Mouse (Mus musculus) effector memory CD4-positive, alpha-beta T cell, adult 7 months (primary cell): Measurements from ENCODE around the gene Ruvbl2. TPM values are rescaled to one million over a fixed set of nuclear protein-coding genes. Genes with fewer than 3 reads are reported as not detected.

Experiments used
- polyA plus RNA-seq: library from polyadenylated mRNA; unstranded; fragments of 100-300 nt; shearing (Covaris generic); gene quantifications from one replicate; pipeline ENCODE4 v1.2.1, GENCODE M21; 2017

Gene Ruvbl2
- 32.3 TPM for polyA plus RNA-seq

DNA sequence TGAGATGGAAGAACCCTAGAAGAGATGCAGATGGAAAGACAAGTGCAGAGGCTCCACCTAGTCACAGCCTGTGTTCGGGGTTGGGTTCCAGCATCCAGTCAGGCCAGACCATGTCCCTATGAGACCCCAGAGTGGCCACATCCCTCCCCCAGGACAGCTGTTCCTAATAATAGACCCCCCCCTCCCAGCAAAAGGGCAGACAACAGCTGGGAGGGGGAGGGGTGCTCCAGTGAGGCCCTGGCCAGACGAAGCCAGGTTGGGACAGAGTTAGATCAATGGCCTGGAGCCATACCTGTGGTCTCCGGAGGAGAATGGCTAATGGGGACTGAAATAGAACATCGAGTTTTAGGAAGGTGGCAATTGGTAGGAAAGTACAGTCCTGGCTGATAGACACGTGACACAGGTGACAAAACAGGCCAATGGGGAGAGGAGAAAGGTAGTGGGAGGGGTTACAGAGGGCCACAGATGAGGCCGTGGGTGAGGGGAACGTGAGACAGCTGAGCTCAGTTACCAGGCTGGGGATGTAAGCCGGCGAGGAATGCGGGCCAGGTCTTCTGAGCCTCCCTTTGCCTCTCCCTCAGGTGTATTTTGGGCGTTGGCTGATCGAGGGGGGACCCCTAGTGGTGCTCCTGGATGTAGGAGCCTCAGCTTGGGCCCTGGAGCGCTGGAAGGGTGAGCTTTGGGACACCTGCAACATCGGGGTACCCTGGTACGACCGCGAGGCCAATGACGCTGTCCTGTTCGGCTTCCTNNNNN, at the start of gene Ruvbl2:
Gene Ruvbl2, minus strand, starts transcription at position 576 of the 756 bp plus-strand sequence.

DNA sequence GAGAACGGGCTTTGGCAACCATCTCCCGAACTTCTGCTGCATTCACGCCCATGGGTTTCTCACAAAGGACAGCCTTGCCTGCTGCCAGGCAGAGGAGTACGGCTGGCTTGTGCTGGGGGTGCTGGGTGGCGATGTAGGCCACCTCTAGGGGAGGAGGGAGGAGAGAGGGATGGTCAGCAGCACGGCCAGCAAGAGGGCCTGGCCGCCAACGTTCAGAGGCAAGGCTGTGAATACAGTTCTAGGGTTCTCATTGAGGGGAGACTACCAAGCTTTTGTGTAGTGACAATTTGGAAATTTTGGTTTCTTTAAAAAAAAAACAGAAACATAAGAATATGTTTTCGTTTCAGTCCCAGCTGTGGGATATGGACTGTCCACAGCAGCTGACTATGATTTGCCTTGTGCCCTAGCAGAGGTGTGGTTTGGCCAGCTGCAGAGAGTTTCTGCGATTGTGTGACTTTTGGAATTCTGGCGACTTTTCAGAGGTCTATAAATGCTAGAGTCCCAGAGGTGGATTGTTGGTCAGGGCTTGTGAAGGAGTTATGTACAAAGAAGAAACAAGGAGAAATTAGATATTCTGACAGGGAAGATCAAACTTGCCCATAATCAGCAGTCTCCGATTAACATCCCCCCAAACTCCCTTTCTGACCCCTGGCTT, 49.0 kb upstream of the Ruvbl2 start, which contains the start of gene Gm45808:
Gene Gm45808, minus strand, starts transcription at position 51 of the 655 bp plus-strand sequence.

DNA sequence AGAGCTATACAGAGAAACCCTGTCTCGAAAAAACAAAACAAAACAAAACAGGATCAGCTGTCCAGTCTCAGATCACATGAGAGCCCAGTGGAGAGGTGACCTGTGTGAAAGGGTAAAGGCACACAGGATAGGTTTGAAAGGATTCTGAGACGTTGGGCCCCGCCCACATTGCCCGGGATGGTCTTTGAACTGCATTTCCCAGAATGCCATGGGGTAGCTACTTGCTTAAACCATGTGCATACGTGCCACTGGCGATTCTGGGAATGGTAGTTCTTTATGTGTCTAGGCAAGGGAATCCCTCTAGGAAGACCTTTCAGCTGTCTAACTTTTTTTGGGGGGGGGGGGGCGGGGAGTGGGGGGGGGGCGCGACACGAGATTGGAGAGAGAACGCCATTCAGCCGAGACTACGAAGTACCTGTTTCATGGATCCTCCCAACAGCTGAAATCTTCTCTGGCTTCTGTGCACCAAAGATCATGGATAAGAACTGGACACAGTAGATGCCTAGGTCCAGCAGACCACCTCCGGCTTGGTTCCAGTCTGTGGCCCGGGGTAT, 43.6 kb upstream of the Ruvbl2 start, which contains the start of gene Tulp2:
Gene Tulp2, plus strand, starts transcription at position 504 of the 554 bp plus-strand sequence.

DNA sequence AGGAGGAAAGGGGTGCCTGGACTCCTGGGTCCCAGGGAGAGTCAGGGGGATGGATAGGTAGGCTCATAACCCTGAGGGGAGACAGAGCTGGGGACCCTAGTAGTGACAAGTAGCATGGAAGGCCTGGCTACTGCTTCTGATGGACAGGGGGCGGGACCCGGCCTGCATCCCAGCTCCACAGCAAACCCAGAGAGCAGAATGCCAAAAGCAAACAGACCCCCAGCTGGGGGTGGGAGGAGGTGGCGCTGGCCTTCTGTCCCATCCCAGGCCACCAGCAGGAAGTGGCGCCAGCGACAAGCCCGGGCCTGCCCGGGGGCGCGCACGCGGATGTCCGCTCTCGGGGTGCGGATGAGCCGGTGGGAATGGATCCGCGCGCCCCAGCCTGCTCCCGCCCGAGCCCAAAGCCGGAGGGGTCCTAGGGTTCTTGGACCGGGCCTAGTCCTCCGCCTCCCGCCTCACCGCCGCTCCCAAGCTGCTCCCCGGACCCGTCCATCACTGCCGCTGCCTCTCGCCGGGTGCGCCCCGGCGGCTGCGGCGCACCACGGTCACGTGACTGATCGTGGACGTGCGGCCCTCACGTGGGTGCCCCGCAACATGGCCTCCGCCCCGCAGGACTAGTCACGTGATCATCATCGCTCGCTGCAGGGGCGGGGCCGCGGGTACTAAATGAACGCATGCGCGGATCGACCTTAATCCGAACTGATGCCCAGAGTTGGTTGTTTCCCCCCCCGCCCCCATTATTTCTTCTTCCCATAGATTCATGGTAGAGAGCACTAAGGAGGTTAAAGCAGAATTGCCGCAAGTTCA, 28.6 kb upstream of the Ruvbl2 start, which contains the start of gene Bax:
Gene Bax, minus strand, starts transcription at position 616 of the 807 bp plus-strand sequence.

DNA sequence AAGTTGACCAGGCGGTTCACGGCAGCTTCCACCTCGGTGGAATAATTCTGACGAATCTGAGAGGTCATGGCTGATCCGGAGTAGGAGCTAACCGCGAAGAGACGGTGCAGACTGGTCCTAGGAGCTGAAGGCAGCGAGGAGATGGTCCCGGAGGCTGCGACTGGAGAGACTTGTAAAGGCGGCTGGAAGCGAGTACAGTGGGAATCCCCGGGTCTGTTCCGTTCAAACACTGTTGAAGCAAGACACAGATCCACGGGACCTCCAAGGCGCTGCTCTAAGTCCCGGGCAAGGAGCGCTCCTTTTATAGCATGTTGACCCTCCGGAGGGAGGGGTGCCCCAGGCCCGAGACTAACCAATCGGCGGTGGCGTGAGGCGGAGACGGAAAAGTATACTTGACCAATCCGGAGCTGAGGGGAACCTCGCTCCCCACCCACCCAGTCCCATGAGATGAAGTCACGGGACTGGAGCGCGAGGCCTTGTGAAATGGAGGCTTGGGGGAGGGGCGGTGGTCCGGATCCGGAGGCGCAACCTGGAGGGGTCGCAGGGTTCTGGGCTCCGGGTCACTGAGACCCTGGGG, 21.8 kb upstream of the Ruvbl2 start, which contains the start of gene Ftl1:
Gene Ftl1, minus strand, starts transcription at position 321 of the 577 bp plus-strand sequence.

DNA sequence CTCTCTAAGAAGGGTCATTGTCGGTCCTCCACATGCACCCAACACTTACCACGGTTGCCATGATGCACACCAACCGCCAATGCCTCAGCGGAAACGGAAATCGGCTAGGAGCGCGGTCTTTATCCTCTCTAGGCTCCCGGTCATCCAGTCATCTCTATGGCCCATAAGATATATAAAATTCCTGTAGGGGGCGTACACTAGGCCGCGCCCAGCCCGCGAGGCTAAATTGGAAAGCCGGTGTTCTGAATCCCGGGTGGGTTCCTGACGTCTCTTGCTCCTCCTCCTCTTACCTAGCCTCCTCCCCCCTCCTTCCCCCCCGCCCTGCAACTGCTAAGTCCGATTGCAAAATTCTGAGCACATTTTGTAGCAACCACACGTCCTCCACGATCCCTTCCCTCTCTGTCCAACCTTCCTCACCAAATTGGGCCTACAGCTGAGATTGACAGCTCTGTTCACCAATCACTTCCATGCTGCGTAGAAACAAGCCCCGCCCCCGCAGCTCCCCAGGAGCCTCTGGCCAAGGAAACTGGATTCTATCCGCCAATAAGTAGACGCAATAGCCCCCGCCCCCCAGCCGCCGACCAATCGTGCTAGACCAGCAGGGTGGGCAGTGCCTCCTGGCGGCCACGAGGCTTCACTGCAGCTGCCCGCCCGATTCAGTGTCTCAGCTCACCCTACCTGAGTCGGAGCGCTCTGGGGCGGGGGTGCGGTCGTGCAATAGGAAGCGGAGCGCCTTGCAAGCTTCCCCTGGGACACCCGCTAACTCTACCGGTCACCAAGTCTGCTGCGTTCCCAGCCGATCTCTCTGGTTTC, 3.5 kb downstream of the Ruvbl2 start, which contains the start of gene Gys1:
Gene Gys1, plus strand, starts transcription at position 642 of the 813 bp plus-strand sequence.

DNA sequence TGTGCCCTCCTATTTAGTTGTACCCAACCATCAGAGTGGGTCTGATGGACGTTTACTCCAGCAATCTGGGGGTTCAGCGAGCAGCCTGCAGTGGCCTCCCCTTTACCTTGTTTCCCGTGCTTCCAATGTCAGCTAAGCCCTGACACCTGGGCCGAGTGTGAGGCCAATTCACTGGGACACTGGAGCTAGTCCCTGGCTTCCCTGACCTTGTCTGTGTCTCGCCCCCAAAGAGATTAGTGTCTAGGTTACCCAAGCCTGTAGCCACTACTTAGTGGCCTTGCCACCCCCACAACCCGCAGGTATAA, 17.3 kb downstream of the Ruvbl2 start, which contains the start of gene Lhb:
Gene Lhb, plus strand, starts transcription at position 206 of the 305 bp plus-strand sequence.

DNA sequence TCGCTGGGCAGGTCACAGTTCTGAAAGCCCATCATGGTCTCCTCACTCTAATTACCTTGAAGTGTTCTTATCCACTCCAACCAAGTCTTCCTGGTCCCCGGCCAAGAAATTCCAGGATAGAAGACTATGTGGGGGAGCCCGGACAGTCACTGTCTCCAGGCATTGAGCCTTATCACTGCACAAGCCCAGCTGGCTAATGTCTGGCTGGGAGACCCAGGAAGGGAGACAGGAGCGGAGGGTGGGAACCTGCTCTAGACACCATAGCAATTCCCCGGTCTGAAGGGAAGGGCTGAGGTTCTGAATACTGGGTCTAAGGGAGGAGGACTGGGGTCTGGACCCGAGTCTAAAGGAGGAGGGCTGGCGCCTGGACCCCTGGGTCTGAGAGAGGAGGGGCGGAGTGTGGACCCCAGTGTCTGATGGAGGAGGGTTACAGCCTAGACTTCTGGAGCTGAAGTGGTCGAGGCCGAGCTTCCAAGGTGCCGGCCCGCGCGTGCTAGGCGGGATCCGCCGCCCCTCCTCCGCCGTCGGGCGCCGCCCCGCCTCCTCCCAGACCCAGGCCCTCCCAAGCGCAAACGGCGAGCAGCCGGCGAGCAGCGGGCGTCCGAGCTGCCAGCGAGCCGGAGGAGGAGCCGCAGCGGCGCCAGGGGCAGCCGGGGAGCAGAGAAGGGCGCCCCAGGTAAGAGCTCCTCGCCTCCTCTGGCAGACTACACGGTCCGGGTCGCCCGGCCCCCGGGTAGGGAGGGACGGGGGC, 24.6 kb downstream of the Ruvbl2 start, which contains the start of gene Ntf5:
Gene Ntf5, plus strand, starts transcription at position 583 of the 751 bp plus-strand sequence.

DNA sequence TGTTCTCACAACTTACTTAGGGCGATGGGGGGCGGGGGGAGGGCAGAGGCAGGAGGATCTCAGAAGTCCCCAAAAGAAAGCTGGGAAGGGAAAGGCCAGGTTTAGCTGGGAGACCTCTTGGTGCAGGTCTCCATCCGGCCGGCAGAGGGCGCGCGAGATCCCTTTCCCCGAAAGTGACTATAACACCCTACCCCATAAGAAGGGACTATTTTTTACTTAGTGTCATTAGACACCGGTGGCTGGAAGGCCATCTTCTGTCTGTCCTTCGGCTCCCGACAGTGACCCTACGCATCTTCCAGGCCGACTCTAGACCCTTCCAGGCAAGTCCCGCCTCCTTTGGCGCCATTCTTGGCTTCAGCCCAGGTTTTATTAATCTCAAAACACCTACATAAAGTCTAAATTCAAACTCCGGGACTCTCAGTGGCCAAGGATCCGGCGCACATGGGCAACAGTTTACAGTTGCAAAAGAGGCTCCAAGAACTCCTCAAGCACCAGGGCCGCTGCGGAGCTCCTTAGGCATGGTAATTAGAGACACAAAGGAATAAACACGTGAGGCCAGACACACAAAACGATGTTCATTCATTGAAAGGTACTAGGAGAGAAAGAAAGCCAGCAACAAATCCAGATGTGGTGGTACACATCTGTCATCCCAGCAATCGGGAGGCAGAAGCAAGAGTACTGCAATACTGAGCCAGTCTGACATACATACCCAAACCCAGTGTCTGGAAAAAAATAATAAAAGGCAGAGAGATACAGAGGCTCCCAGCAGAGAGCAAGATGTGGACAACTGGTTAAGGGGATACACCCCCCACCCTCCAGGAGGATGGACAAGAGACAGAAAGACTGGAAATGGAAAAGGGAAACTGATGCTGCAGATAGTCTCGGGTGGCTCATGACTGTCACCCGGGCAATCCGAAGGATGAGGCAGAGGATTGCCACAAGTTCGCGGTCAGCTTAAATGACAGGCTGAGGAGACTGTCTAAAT, 32.5 kb downstream of the Ruvbl2 start, which contains the start of gene Kcna7:
Gene Kcna7, plus strand, starts transcription at position 563 of the 985 bp plus-strand sequence.

DNA sequence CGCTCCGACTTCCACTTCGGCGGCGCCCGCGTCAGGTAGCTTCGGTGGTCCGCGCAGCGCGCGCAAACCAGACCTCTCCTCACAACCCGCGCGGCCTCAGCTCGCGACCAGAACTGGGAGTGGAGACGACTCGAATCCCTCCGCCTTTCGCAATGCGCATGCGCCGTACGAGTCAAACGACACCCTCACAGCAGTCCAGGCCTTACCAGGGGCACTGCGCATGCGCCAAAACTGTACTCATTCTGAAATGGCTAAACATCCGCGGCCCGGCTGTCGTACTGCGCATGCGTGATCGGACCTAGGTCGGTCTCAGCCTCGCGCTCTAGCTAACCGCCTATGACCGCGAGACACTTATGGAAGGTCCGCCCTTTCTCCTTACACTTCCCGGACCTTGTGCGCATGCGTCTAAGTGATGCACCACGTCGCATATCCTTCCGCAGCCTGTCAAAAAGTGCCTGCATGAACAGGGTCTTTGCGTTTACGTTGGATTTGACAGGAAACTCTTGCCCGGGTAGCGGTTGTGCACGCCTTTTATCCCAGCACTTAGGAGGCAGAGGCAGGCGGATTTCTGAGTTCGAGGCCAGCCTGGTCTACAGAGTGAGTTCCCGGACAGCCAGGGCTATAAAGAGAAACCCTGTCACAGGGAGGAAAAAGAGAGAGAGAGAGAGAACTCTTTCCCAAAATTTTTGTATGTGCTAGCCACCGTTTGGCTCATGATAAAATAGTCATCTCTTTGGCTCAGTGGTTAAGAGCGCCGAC, 42.1 kb downstream of the Ruvbl2 start, which contains the start of gene Snrnp70:
Gene Snrnp70, minus strand, starts transcription at position 165 of the 759 bp plus-strand sequence.

Other genes starting within 250 kb of the Ruvbl2 start
- 0.95 TPM for gene Ccdc155, start 233.2 kb downstream of the Ruvbl2 start, polyA plus RNA-seq
- gene Dkkl1, start 225.9 kb downstream of the Ruvbl2 start, polyA plus RNA-seq, result 66.4 TPM
- 1.7 TPM for gene Tead2, start 222.3 kb downstream of the Ruvbl2 start, polyA plus RNA-seq
- 386 TPM for gene Cd37, start 199.0 kb downstream of the Ruvbl2 start, polyA plus RNA-seq
- not detected for gene Slc6a16, start 197.0 kb downstream of the Ruvbl2 start, polyA plus RNA-seq
- 0.93 TPM for gene Slc6a21, start 160.6 kb downstream of the Ruvbl2 start, polyA plus RNA-seq
- gene Trpm4, start 104.3 kb downstream of the Ruvbl2 start, polyA plus RNA-seq, result 5.0 TPM
- gene Hrc, start 102.8 kb downstream of the Ruvbl2 start, polyA plus RNA-seq, result not detected
- gene Ppfia3, start 71.1 kb downstream of the Ruvbl2 start, polyA plus RNA-seq, result 0.12 TPM
- gene Lin7b, start 67.5 kb downstream of the Ruvbl2 start, polyA plus RNA-seq, result not detected
- 211 TPM for gene Snrnp70, start 42.4 kb downstream of the Ruvbl2 start, polyA plus RNA-seq
- gene Kcna7, start 32.4 kb downstream of the Ruvbl2 start, polyA plus RNA-seq, result not detected
- gene Ntf5, start 24.4 kb downstream of the Ruvbl2 start, polyA plus RNA-seq, result 0.60 TPM
- not detected for gene Lhb, start 17.3 kb downstream of the Ruvbl2 start, polyA plus RNA-seq
- 3.2 TPM for gene Gys1, start 3.3 kb downstream of the Ruvbl2 start, polyA plus RNA-seq
- gene Ftl1, start 21.8 kb upstream of the Ruvbl2 start, polyA plus RNA-seq, result 2,366 TPM
- gene Bax, start 28.8 kb upstream of the Ruvbl2 start, polyA plus RNA-seq, result 236 TPM
- 1.3 TPM for gene Tulp2, start 43.8 kb upstream of the Ruvbl2 start, polyA plus RNA-seq
- gene Gm45808, start 48.7 kb upstream of the Ruvbl2 start, polyA plus RNA-seq, result 0.89 TPM
- 0.80 TPM for gene Dhdh, start 50.7 kb upstream of the Ruvbl2 start, polyA plus RNA-seq
- 218 TPM for gene Nucb1, start 72.3 kb upstream of the Ruvbl2 start, polyA plus RNA-seq
- gene Ppp1r15a, start 88.2 kb upstream of the Ruvbl2 start, polyA plus RNA-seq, result 751 TPM
- 1.3 TPM for gene Plekha4, start 88.2 kb upstream of the Ruvbl2 start, polyA plus RNA-seq
- 2.0 TPM for gene Hsd17b14, start 116.8 kb upstream of the Ruvbl2 start, polyA plus RNA-seq
- gene Bcat2, start 132.1 kb upstream of the Ruvbl2 start, polyA plus RNA-seq, result 38.0 TPM
- not detected for gene Fgf21, start 177.4 kb upstream of the Ruvbl2 start, polyA plus RNA-seq
- 1.2 TPM for gene Fut1, start 179.2 kb upstream of the Ruvbl2 start, polyA plus RNA-seq
- not detected for gene Izumo1, start 183.7 kb upstream of the Ruvbl2 start, polyA plus RNA-seq
- gene Rasip1, start 189.4 kb upstream of the Ruvbl2 start, polyA plus RNA-seq, result not detected
- 1.1 TPM for gene Mamstr, start 201.9 kb upstream of the Ruvbl2 start, polyA plus RNA-seq
- 0.89 TPM for gene Fut2, start 228.3 kb upstream of the Ruvbl2 start, polyA plus RNA-seq
- gene Ntn5, start 245.9 kb upstream of the Ruvbl2 start, polyA plus RNA-seq, result not detected